Mouse (Mus musculus): ENCODE results near the gene Pla1a. TPM values are rescaled to one million over a fixed set of nuclear protein-coding genes. Genes with fewer than 3 reads are reported as not detected.

Pla1a gene
- polyA plus RNA-seq, 2 experiments = 15.0 to 15.5 TPM

DNA sequence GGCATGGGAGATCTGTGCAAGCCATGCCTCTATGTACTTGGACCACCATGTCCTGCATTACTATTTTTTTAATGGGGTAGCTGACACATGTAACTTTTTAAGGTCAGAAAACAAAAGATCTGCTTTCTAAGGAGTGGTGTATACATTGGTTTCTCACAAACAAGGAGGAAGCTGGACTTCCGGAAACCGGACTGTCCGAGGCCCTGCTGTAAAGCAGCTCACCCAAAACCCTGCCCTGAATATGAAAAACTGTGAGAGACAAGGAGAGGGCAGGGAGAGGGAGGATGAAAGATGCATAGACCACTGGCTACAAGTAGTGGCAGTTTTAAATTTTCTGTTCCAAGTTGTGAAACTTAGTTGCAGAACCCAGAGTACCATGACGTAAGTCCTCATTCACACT is 27.0 kb upstream of the Pla1a start:
- Histone ChIP-seq H3K27me3 (ENCODE audit: control insufficient read depth, insufficient read depth, low read length) (no peaks in the 10 kb centered on the region), H3K4me3 (ENCODE audit: insufficient read depth in 1 of 2, low read depth in 2 of 2, low read length in 2 of 2) (no peak overlapping the region), H3K9ac (replicated peaks) (no peak overlapping the region), H3K27ac (no peak overlapping the region), H3K36me3 (replicated peaks; ENCODE audit: control insufficient read depth, insufficient read depth, low read depth) (no peaks in the 10 kb centered on the region), H3K4me1 (replicated peaks; ENCODE audit: control insufficient read depth in 2 of 2, insufficient read depth in 2 of 2, low read length in 1 of 2) (peaks cover 6 to 9% of the 10 kb centered on the region in 2 experiments), H3K9me3 (ENCODE audit: control insufficient read depth, low read length) (no peaks in the 10 kb centered on the region), H3K4me2 (ENCODE audit: low read depth) (no peak overlapping the region)
- DNase-seq (ENCODE audit: low read depth in 3 of 3, low spot score in 3 of 3) = no peak
- TF ChIP-seq CTCF (IDR thresholded peaks at IDR 0.05; ENCODE audit: low read depth) = no peak
- TF ChIP-seq EP300 (IDR thresholded peaks at IDR 0.05; ENCODE audit: low read depth) = no peak
- 74% methylated on average over 4 of the region's 4 CpGs for WGBS (ENCODE audit: insufficient replicate concordance)
- ATAC-seq (ENCODE audit: insufficient read depth) = no peak

DNA sequence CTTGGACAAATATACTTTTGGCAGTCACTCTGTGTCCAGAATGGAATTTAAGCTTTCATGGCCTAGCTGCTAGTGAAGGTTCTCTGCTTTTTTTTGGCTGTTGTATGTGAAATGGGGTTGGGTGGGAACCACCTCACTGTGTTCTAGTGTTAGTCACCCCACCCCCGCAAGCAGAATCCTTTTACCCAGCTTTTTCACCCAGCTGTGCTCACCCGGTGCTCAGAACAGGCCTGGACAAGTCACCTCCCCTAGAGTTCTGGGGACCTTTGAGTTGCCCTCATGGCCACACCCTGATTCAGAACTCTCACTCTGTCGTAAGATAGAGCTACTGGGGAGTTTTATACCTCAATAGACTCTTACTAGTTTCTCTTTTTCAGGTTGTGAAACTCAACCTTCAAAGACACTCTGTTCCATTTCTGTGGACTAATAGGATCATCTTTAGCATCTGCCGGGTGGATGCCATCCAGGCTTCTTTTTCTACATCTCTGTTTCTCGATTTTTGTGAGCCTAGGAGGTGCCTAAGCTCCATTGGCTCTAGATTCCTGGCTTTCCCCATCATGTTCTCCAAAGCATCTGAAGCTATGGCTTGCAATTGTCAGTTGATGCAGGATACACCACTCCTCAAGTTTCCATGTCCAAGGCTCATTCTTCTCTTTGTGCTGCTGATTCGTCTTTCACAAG is 25.8 kb upstream of the Pla1a start:
- no peak overlapping the region for H3K27ac ChIP-seq

DNA sequence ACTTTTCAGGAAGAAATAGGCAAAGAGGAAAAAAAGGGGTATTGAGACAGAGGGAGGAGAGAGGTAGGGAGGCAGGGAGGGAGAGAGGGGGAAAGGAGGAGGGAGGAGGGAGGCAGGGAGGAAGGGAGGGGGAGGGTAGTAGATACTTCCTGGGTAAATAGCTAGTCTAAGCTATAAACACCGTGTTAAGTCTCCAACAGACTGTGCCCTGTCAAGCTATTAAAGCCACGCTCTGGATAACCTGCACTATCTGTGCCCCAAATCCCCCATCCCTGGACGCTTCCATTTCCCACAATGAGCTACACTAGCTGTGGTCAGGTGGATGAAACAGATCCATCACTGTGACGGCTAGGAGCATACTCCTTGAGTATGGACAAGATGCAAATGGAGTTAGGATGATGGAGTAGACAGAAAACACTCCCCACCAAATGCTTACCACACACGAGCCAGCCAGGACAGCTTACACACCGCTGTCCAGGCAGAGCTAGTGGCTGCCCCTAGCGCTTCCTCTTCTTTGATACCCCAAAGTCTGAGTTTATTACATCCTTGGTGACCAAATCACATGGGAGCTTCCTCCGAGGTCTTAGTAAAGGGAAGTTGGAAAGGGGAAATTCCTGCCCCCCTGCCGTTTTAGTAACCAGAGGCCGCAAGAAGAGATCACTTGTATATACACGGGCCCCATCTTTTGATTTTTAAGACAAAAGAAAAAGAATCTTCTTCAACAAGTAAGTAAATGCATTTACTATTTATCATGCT is 24.0 kb upstream of the Pla1a start:
- no peak overlapping the region for H3K27ac ChIP-seq
- no peaks in the 10 kb centered on the region for H3K36me3 ChIP-seq (replicated peaks; ENCODE audit: control insufficient read depth, insufficient read depth, low read depth)
- H3K4me3 ChIP-seq (ENCODE audit: insufficient read depth in 1 of 2, low read depth in 2 of 2, low read length in 2 of 2) = no peak overlapping the region
- no peak overlapping the region for H3K9ac ChIP-seq (replicated peaks)
- DNase-seq (ENCODE audit: low read depth in 3 of 3, low spot score in 3 of 3) (no peak), ATAC-seq (ENCODE audit: insufficient read depth) (no peak)
- no peaks in the 10 kb centered on the region for H3K9me3 ChIP-seq (ENCODE audit: control insufficient read depth, low read length)
- H3K27me3 ChIP-seq (ENCODE audit: control insufficient read depth, insufficient read depth, low read length) = no peaks in the 10 kb centered on the region
- 33% methylated on average over 11 of the region's 11 CpGs for WGBS (ENCODE audit: insufficient replicate concordance)
- TF ChIP-seq EP300 (IDR thresholded peaks at IDR 0.05; ENCODE audit: low read depth) = no peak
- no peak for TF ChIP-seq CTCF (IDR thresholded peaks at IDR 0.05; ENCODE audit: low read depth)
- H3K4me1 ChIP-seq (replicated peaks; ENCODE audit: control insufficient read depth in 2 of 2, insufficient read depth in 2 of 2, low read length in 1 of 2) = peaks cover 9 to 18% of the 10 kb centered on the region in 2 experiments
- H3K4me2 ChIP-seq (ENCODE audit: low read depth) = no peak overlapping the region

More for the DNA sequence above, 25.8 kb upstream of the Pla1a start:
- no peaks in the 10 kb centered on the region for H3K27me3 ChIP-seq (ENCODE audit: control insufficient read depth, insufficient read depth, low read length)
- H3K9ac ChIP-seq (replicated peaks) = no peak overlapping the region; the same call in 1 of the 2 replicates
- no peaks in the 10 kb centered on the region for H3K9me3 ChIP-seq (ENCODE audit: control insufficient read depth, low read length)
- ATAC-seq (ENCODE audit: insufficient read depth) (no peak), DNase-seq (ENCODE audit: low read depth in 3 of 3, low spot score in 3 of 3) (no peak)
- no peaks in the 10 kb centered on the region for H3K36me3 ChIP-seq (replicated peaks; ENCODE audit: control insufficient read depth, insufficient read depth, low read depth)
- H3K4me1 ChIP-seq (replicated peaks; ENCODE audit: control insufficient read depth in 2 of 2, insufficient read depth in 2 of 2, low read length in 1 of 2) = peaks cover 9 to 15% of the 10 kb centered on the region in 2 experiments
- no peak overlapping the region for H3K4me3 ChIP-seq (ENCODE audit: insufficient read depth in 1 of 2, low read depth in 2 of 2, low read length in 2 of 2)
- no peak overlapping the region for H3K4me2 ChIP-seq (ENCODE audit: low read depth)
- 45% methylated on average over 6 of the region's 6 CpGs for WGBS (ENCODE audit: insufficient replicate concordance)
- TF ChIP-seq EP300 (IDR thresholded peaks at IDR 0.05; ENCODE audit: low read depth) = no peak
- no peak for TF ChIP-seq CTCF (IDR thresholded peaks at IDR 0.05; ENCODE audit: low read depth)

DNA sequence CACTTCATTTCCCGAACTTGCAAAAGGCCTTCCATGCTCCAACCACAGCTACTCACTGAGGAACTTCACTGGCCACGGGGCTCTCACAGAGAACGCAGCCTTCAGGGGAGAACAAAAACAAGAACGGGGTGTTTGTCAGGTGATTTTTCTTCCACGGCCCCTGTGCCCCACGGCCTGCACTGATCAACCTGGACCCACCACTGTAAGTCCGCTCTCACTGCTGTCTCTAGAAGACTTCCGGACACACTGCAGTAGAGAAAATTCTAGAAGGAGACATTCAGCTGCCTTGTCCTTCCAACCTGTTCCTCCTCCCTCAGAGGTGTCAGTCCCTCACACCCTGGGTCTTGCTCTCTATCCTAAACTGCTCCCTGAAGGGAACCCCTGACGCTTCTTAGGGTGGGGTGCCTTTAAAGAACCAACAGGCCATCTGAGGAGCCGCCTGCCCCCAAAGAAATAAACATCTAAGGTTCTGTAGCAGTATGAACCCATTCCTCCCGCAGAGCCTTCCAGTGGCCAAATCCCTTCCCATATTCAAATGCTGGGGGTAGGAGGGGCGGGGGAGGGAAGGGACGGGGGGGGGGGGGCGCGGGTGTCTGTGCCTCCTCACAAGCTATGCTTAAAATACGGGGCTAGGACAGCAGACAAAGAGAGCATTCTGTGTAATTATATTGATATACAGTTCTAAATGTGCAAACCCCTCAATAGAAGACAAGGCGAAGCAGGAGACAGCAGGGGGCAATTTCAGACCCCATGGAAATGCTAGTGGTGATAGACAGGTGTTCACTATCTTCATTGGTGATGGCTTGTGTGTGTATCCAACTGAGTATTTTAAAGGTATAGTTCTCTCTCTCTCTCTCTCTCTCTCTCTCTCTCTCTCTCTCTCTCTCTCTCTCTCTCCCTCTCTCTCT is 22.8 kb upstream of the Pla1a start, which contains the start of gene Cd80:
Gene Cd80 (plus strand): TSS at position 51 of the 908 bp plus-strand sequence.
- ATAC-seq (ENCODE audit: insufficient read depth) (no peak), DNase-seq (ENCODE audit: low read depth in 3 of 3, low spot score in 3 of 3) (no peak)
- no peak within 1 kb of the TSS for H3K27ac ChIP-seq
- peaks cover 18 to 27% of the 10 kb centered on the region in 2 experiments for H3K4me1 ChIP-seq (replicated peaks; ENCODE audit: control insufficient read depth in 2 of 2, insufficient read depth in 2 of 2, low read length in 1 of 2)
- H3K9ac ChIP-seq (replicated peaks) = no peak within 1 kb of the TSS
- H3K9me3 ChIP-seq (ENCODE audit: control insufficient read depth, low read length) = no peaks in the 10 kb centered on the region
- H3K4me2 ChIP-seq (ENCODE audit: low read depth) = no peak within 1 kb of the TSS
- TF ChIP-seq CTCF (IDR thresholded peaks at IDR 0.05; ENCODE audit: low read depth) (no peak), EP300 (IDR thresholded peaks at IDR 0.05; ENCODE audit: low read depth) (no peak)
- 61% methylated on average over 17 of the region's 17 CpGs for whole genome bisulfite sequencing (ENCODE audit: insufficient replicate concordance)
- no peaks in the 10 kb centered on the region for H3K36me3 ChIP-seq (replicated peaks; ENCODE audit: control insufficient read depth, insufficient read depth, low read depth)
- no peaks in the 10 kb centered on the region for H3K27me3 ChIP-seq (ENCODE audit: control insufficient read depth, insufficient read depth, low read length)
- H3K4me3 ChIP-seq (ENCODE audit: insufficient read depth in 1 of 2, low read depth in 2 of 2, low read length in 2 of 2) = no peak within 1 kb of the TSS
